Mouse (Mus musculus) common myeloid progenitor, adult 5-6 weeks (primary cell): ENCODE measurements around the gene Cdc14b. TPM values are rescaled to one million over a fixed set of nuclear protein-coding genes. Genes with fewer than 3 reads are reported as not detected.

ENCODE experiments used
- total RNA-seq: library from RNA; stranded (forward); fragments of 200-1000, 187-1606 nt; gene quantifications from 2 replicates; pipeline ENCODE4 v1.2.3, GENCODE M21; 2017

Gene Cdc14b
- total RNA-seq, 1 experiment from 2014 or later = 2.7 TPM

Other genes starting within 250 kb of the Cdc14b start
- not detected in 2 replicates for gene Hsd17b3, start 186.1 kb downstream of the Cdc14b start, total RNA-seq
- gene Slc35d2, start 145.9 kb downstream of the Cdc14b start, total RNA-seq = 4.6 and 6.5 TPM in 2 replicates
- 65.3 and 71.5 TPM in 2 replicates for gene Zfp367, start 122.1 kb downstream of the Cdc14b start, total RNA-seq
- gene Habp4, start 113.5 kb downstream of the Cdc14b start, total RNA-seq = 3.3 and 3.5 TPM in 2 replicates
- 47.8 and 48.7 TPM in 2 replicates for gene Aaed1, start 37.4 kb upstream of the Cdc14b start, total RNA-seq
- gene Ctsl, start 95.6 kb upstream of the Cdc14b start, total RNA-seq = 52.0 and 75.0 TPM in 2 replicates
- 0.34 and 4.9 TPM in 2 replicates for gene Cdk20, start 157.0 kb upstream of the Cdc14b start, total RNA-seq
- gene Fam240b, start 222.5 kb upstream of the Cdc14b start, total RNA-seq = not detected in 2 replicates